Mouse (Mus musculus) Muller cell, postnatal 12 days (primary cell): ENCODE results near the gene Slc5a4a.

Experiments
- DNase-seq: peaks from one replicate; pipeline ENCODE4 v3.0.0-alpha.2; 2015; ENCODE audit errors: inconsistent ontology term

Slc5a4a gene

GRCm38 (mm10) chr10:76217056-76217455, 69.8 kb downstream of the Slc5a4a start:
- DNase-seq: no peak

- DNase-seq: no peak
These were observed 71.0 kb downstream of the Slc5a4a start for GRCm38 (mm10) chr10:76218240-76218639.

GRCm38 (mm10) chr10:76225944-76226343, 78.7 kb downstream of the Slc5a4a start:
- no peak for DNase-seq

- no peak for DNase-seq
These were observed 82.4 kb downstream of the Slc5a4a start for GRCm38 (mm10) chr10:76229627-76230026.

- DNase-seq: peak; percentile 96
These were observed 90.3 kb downstream of the Slc5a4a start, which contains the start of gene Prmt2 for GRCm38 (mm10) chr10:76237341-76238225. Gene Prmt2, minus strand, starts transcription at chr10:76237865.
